Mouse (Mus musculus) ES-Bruce4 (cell line): ENCODE data around the gene Ankrd24. TPM values are rescaled to one million over a fixed set of nuclear protein-coding genes. Genes with fewer than 3 reads are reported as not detected.

ENCODE experiments used
- H3K27ac ChIP-seq: 2 replicates; pipeline ENCODE4 v1.5.1; 2012; ENCODE audit warnings: low read length, inconsistent platforms; ENCODE audit not compliant: insufficient read depth
- H3K27me3 ChIP-seq: 2 replicates; pipeline ENCODE4 v1.6.1; 2012; ENCODE audit warnings: mild to moderate bottlenecking, low read length, inconsistent platforms; ENCODE audit not compliant: control insufficient read depth, poor library complexity, insufficient read depth, severe bottlenecking
- H3K36me3 ChIP-seq: 2 replicates; pipeline ENCODE4 v1.6.1; 2012; ENCODE audit warnings: inconsistent platforms, mild to moderate bottlenecking, low read length, moderate library complexity; ENCODE audit not compliant: control insufficient read depth, poor library complexity, insufficient read depth, severe bottlenecking
- H3K4me1 ChIP-seq: one replicate; pipeline ENCODE4 v1.8.1; 2011; ENCODE audit warnings: low read length; ENCODE audit not compliant: control insufficient read depth, insufficient read depth
- H3K4me3 ChIP-seq: 2 replicates; pipeline ENCODE4 v1.5.1; 2011; ENCODE audit warnings: low read depth, mild to moderate bottlenecking, low read length
- H3K9ac ChIP-seq: 2 replicates; pipeline ENCODE4 v1.6.1; 2012; ENCODE audit warnings: low read depth, mild to moderate bottlenecking, inconsistent platforms; ENCODE audit not compliant: poor library complexity, severe bottlenecking
- H3K9me3 ChIP-seq: replicated peaks from 2 replicates; pipeline ENCODE4 v1.6.1; 2012; ENCODE audit warnings: mild to moderate bottlenecking, low read length, inconsistent platforms; ENCODE audit not compliant: control insufficient read depth, poor library complexity, insufficient read depth, severe bottlenecking
- CTCF ChIP-seq: IDR thresholded peaks from one replicate; pipeline ENCODE4 v1.8.1; 2011; ENCODE audit warnings: low read depth, low read length
- EP300 ChIP-seq: IDR thresholded peaks from 2 replicates; pipeline ENCODE4 v1.6.1; 2011; ENCODE audit warnings: low read depth, low read length; ENCODE audit not compliant: insufficient read depth
- POLR2A ChIP-seq: IDR thresholded peaks from one replicate; pipeline ENCODE4 v1.8.1; 2011; ENCODE audit warnings: low read length; ENCODE audit not compliant: insufficient read depth
- polyA plus RNA-seq: library from polyadenylated mRNA; stranded (reverse); fragments of >200 nt; gene quantifications from 2 replicates; pipeline ENCODE4 v1.2.4, GENCODE M21; 2011; ENCODE audit warnings: low read depth; ENCODE audit not compliant: missing spikeins, insufficient read depth, insufficient read length

Ankrd24 gene
- polyA plus RNA-seq, 1 experiment = 16.1 TPM

GRCm38 (mm10) chr10:81598342-81598741 lies 30.0 kb upstream of the Ankrd24 start:
- Histone ChIP-seq H3K9me3 (no peaks in the 10 kb centered on the region), H3K36me3 (no peaks in the 10 kb centered on the region), H3K27me3 (no peaks in the 10 kb centered on the region), H3K27ac (no peak overlapping the region), H3K4me3 (no peak overlapping the region), H3K9ac (no peak overlapping the region), H3K4me1 (peaks cover 3% of the 10 kb centered on the region)
- no peak for TF ChIP-seq EP300
- no peak for TF ChIP-seq POLR2A
- TF ChIP-seq CTCF = no peak

- Histone ChIP-seq H3K4me3 (no peak overlapping the region), H3K36me3 (no peaks in the 10 kb centered on the region), H3K27ac (no peak overlapping the region), H3K4me1 (peaks cover 3% of the 10 kb centered on the region), H3K9ac (no peak overlapping the region), H3K27me3 (no peaks in the 10 kb centered on the region), H3K9me3 (no peaks in the 10 kb centered on the region)
- TF ChIP-seq POLR2A = no peak
- no peak for TF ChIP-seq EP300
- TF ChIP-seq CTCF = no peak
These were observed 29.5 kb upstream of the Ankrd24 start for GRCm38 (mm10) chr10:81598871-81599270.

GRCm38 (mm10) chr10:81599630-81600029 lies 28.7 kb upstream of the Ankrd24 start:
- Histone ChIP-seq H3K27me3 (no peaks in the 10 kb centered on the region), H3K36me3 (no peaks in the 10 kb centered on the region), H3K9ac (no peak overlapping the region; the same call in 1 of the 2 replicates), H3K4me3 (no peak overlapping the region), H3K27ac (no peak overlapping the region), H3K4me1 (peaks cover 3% of the 10 kb centered on the region), H3K9me3 (no peaks in the 10 kb centered on the region)
- no peak for TF ChIP-seq POLR2A
- TF ChIP-seq EP300 = no peak
- TF ChIP-seq CTCF = no peak

GRCm38 (mm10) chr10:81600096-81600495 lies 28.2 kb upstream of the Ankrd24 start:
- H3K36me3 ChIP-seq = no peaks in the 10 kb centered on the region
- TF ChIP-seq EP300 (no peak), CTCF (no peak), POLR2A (no peak)
- H3K27ac ChIP-seq = 0 out of 2 replicates have a peak overlapping the region, but pooled peaks have one; percentile 23
- no peaks in the 10 kb centered on the region for H3K9me3 ChIP-seq
- H3K4me1 ChIP-seq = peaks cover 3% of the 10 kb centered on the region
- H3K9ac ChIP-seq = no peak overlapping the region; the same call in 1 of the 2 replicates
- no peaks in the 10 kb centered on the region for H3K27me3 ChIP-seq
- H3K4me3 ChIP-seq = no peak overlapping the region

GRCm38 (mm10) chr10:81600738-81601203 lies 27.6 kb upstream of the Ankrd24 start, which contains the start of gene Tle6:
Gene Tle6, minus strand, starts transcription at chr10:81601073.
- no peaks in the 10 kb centered on the region for H3K27me3 ChIP-seq

GRCm38 (mm10) chr10:81601396-81601905 lies 26.9 kb upstream of the Ankrd24 start:
- peak overlapping the region; percentile 47 for H3K4me3 ChIP-seq
- H3K27me3 ChIP-seq = no peaks in the 10 kb centered on the region
- no peak overlapping the region for H3K27ac ChIP-seq
- H3K36me3 ChIP-seq = no peaks in the 10 kb centered on the region
- TF ChIP-seq CTCF = no peak
- H3K9me3 ChIP-seq = no peaks in the 10 kb centered on the region
- H3K4me1 ChIP-seq = peaks cover 3% of the 10 kb centered on the region
- no peak overlapping the region for H3K9ac ChIP-seq

More at GRCm38 (mm10) chr10:81600738-81601203, 27.6 kb upstream of the Ankrd24 start, which contains the start of gene Tle6:
- Histone ChIP-seq H3K4me1 (peaks cover 3% of the 10 kb centered on the region), H3K27ac (0 out of 2 replicates have a peak within 1 kb of the TSS, but pooled peaks have one; percentile 23), H3K9me3 (no peaks in the 10 kb centered on the region), H3K36me3 (no peaks in the 10 kb centered on the region), H3K4me3 (peak within 1 kb of the TSS; percentile 47), H3K9ac (no peak within 1 kb of the TSS; the same call in 1 of the 2 replicates)
- TF ChIP-seq EP300 = peak; percentile 77; the same call in 1 of the 2 replicates
- no peak for TF ChIP-seq CTCF
- no peak for TF ChIP-seq POLR2A
